Mouse (Mus musculus) 3T3-L1 (cell line): Measurements from ENCODE around the gene Scml2.
"Not testable (repeated sequence)": the region's sequence is repeated elsewhere in the genome, so short reads cannot be mapped to it uniquely, and the experiment has no call there.

ENCODE experiments used
- DNase-seq: peaks from one replicate; pipeline ENCODE4 v3.0.0-alpha.2; 2015; ENCODE audit warnings: low read depth, low spot score

The Scml2 gene

DNA sequence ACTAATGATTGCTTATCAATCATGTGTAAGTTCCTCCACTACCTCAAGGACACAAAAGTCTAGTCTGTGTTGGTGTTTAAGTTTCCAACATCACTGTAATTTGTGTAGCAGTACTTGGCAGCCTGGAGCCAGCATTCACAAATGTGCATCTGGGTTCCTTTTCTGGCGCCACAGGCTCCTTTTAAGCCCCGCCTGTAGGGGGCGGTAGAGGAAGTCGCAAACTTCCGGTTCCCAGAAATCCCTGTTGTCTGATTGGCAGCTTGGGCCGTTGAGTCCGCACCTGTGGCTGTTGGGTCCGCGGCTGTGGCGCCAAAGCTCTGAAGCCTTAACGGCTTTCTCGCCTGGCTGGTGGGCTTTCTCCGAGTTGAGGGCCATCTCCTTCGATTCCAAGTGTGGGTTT is at the start of gene Scml2:
Gene Scml2 (plus strand): TSS at position 301 of the 400 bp plus-strand sequence.
- DNase-seq = not testable (repeated sequence)

DNA sequence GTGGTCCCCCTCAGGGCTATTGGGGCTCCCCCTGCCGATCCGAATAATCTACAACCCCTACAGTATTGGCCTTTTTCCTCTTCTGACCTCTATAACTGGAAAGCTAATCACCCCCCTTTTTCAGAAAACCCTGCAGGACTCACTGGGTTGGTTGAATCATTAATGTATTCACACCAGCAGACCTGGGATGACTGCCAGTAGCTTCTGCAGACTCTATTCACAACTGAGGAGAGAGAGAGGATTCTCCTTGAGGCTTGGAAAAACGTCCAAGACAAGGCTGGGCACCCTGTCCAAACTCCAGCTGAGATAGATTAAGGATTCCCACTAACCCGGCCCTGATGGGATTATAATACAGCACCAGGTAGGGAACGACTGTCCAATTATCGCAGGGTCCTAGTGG is 41.4 kb upstream of the Scml2 start:
- DNase-seq = not testable (repeated sequence)

DNA sequence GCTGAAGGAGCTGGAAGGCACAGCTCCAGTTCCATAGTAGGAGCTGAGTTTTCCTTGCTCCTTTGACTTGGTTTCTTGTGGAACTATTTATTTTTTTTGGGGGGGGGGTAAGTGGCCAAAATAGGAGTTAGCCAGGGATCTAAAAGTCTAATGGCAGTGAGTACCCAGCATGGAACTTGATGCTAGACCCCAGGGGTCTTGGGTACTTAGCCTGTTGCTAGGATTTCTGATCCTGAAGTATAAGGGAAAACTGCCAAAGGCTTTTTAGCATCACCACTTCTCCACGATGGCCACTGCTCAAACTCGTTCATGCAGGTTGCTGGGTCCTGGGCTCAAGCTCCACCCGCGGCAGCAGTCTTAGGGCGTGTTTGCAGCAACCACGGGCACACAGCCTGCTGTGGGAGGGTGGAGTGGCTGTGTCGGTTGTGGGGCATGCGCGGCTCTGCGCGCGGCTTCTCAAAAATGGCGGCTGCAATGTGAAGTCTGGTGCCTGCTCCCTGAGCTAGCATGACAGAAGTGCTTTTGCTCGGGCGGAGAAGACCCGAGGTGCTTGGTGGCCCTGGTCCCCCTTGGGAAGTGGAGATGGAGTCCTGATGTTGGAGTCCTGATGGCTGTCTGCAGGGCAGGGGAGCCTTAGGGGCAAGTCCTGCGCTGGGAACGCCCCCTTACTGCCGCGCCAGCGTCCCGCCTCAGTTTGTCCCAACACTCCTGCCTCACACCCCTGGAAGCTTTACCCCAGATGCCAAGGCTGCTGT is 45.5 kb downstream of the Scml2 start:
- DNase-seq = peak; percentile 6

DNA sequence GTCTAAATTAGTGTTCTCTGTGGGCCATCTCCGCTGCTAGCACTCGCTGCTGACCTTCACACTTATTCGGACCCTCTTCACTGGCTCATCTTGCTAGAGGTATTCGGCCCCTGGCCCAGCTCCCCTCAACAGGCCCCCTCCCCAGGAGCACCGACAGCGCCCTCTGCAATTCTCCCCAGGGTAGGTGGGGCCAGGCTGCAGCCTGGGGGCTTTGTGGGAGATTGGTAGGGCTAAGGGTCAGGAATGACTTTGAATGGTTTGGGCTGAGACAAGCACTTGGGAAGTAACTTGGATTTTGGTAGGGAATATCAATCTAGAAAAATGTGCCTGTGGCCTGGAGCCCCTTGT is 46.0 kb downstream of the Scml2 start:
- DNase-seq = no peak

DNA sequence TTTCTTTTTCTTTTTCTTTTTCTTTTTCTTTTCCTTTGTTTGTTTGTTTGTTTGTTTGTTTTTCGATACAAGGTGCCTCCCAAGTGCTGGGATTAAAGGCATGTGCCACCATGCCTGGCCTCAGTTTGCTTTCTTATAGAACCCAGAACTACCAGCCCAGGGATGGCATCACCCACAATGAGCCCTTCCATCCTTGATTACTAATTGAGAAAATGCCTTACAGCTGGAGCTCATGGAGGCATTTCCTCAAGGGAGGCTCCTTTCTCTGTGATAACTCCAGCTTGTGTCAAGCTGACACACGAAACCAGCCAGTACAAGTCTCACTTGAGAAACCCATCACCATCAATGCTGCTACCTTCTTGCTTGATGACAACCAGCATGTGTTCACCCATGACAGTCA is 170.2 kb downstream of the Scml2 start, which contains the start of gene Gm15262:
Gene Gm15262 (plus strand): TSS at position 301 of the 400 bp plus-strand sequence.
- DNase-seq = not testable (repeated sequence)
